Mouse (Mus musculus) cerebellum, adult 2 months (tissue): ENCODE data around the gene Zfp277.

ENCODE experiments used
- CTCF ChIP-seq: fragments of 200-500 bp; IDR thresholded peaks from 2 replicates; pipeline ENCODE4 v1.5.1; 2011; ENCODE audit warnings: low read depth, mild to moderate bottlenecking, control low read depth, low read length, moderate library complexity, borderline replicate concordance; ENCODE audit not compliant: insufficient read depth
- POLR2A ChIP-seq: fragments of 200-500 bp; IDR thresholded peaks from 2 replicates; pipeline ENCODE4 v1.6.1; 2011; ENCODE audit warnings: low read length, control low read depth, borderline replicate concordance; ENCODE audit not compliant: insufficient read depth

DNA sequence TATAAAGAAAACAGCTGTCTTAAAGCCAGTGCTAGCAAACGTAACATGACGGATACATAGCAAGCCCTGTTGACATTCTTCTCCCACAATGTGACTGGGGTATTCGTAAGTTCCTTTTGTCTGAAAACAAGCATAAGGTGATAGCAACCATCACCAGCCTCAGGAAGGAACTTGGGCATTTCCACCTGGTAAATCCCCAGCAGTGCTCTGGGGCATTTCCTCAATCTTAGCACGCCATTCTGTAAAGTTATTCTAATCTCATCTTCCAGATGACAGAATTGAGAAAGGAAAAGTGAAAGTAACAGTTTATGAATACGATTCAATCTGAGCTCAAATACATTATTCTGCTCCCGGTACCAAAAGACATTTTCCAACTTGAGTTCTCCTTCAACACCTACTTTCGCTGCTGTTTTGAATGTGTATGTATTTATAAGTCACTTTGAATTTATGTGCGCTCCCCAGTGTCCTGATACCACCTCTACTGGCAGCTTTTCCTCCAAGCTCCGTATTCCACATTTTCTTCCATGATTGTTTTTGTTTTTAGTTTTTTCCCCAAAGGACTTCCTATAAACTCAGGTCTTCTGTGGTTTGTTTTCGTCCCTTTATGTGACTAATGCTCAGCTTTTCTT, 64.4 kb downstream of the Zfp277 start:
- TF ChIP-seq CTCF = no peak
- TF ChIP-seq POLR2A = no peak
